Mouse (Mus musculus) E14TG2a.4 (cell line): ENCODE results near the gene Wdr25.

Source experiments
- CTCF ChIP-seq: conservative IDR thresholded peaks from 2 replicates; pipeline ENCODE4 v1.5.1; 2014; ENCODE audit warnings: low read length
- POU5F1 ChIP-seq: IDR thresholded peaks from 2 replicates; pipeline ENCODE4 v1.6.1; 2014; ENCODE audit warnings: low read length, borderline replicate concordance

DNA sequence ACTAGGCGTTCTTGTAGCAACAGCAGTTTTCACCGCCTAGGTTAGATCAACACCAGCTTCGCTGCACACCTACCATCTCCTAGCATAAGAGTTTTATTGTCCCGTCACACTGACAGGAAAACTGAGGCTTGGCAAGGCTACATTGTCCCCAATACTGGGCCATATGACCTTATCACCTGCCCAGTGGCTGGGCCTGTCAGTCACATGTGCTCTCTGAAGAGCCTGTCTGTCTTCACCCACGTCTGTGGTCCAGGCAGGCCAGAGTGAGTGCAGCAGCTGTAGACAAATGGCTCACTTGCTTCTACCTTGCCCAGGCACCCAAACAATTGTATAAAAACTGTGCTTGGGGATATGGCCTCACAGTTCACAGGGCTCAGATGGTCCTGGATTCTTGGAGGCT, 45.4 kb downstream of the Wdr25 start:
- TF ChIP-seq CTCF: no peak
- TF ChIP-seq POU5F1: no peak
